Mouse (Mus musculus) myocyte (in vitro differentiated cells): ENCODE results near the gene Tpsb2.

ENCODE experiments used
- CEBPB ChIP-seq: IDR thresholded peaks from 2 replicates; pipeline ENCODE4 v1.6.1; 2011; ENCODE audit warnings: mild to moderate bottlenecking, moderate library complexity; ENCODE audit not compliant: poor library complexity, insufficient read depth, severe bottlenecking
- E2F4 ChIP-seq: IDR thresholded peaks from one replicate; pipeline ENCODE4 v1.6.1; 2011; ENCODE audit warnings: mild to moderate bottlenecking, control low read depth, moderate library complexity; ENCODE audit not compliant: insufficient read depth
- MAX ChIP-seq: IDR thresholded peaks from one replicate; pipeline ENCODE4 v1.6.1; 2011; ENCODE audit warnings: low read depth, mild to moderate bottlenecking, control low read depth
- MYOD1 ChIP-seq, 3 experiments: IDR thresholded peaks; one replicate each; pipeline ENCODE4 v1.6.1; 2011; ENCODE audit warnings: control low read depth in 2 of 3, low read depth in 2 of 3, mild to moderate bottlenecking in 2 of 3, moderate library complexity in 1 of 3; ENCODE audit not compliant: insufficient read length in 2 of 3, control insufficient read depth in 1 of 3
- MYOG ChIP-seq, 3 experiments: IDR thresholded peaks; one replicate each; pipeline ENCODE4 v1.6.1; 2011; ENCODE audit warnings: control low read depth in 2 of 3, low read depth in 2 of 3, mild to moderate bottlenecking in 2 of 3; ENCODE audit not compliant: insufficient read length in 2 of 3, control insufficient read depth in 1 of 3, insufficient read depth in 1 of 3
- POLR2A ChIP-seq: IDR thresholded peaks from one replicate; pipeline ENCODE4 v1.6.1; 2011; ENCODE audit warnings: low read depth, mild to moderate bottlenecking, control low read depth, moderate library complexity; ENCODE audit not compliant: insufficient read length
- POLR2AphosphoS2 ChIP-seq: IDR thresholded peaks from one replicate; pipeline ENCODE4 v1.6.1; 2011; ENCODE audit warnings: low read depth, control low read depth; ENCODE audit not compliant: insufficient read length
- REST ChIP-seq: IDR thresholded peaks from one replicate; pipeline ENCODE4 v1.6.1; 2011; ENCODE audit warnings: mild to moderate bottlenecking, control low read depth, moderate library complexity; ENCODE audit not compliant: insufficient read depth, insufficient read length
- SRF ChIP-seq: IDR thresholded peaks from one replicate; pipeline ENCODE4 v1.6.1; 2011; ENCODE audit warnings: low read depth; ENCODE audit not compliant: control insufficient read depth, insufficient read length
- TCF12 ChIP-seq: IDR thresholded peaks from one replicate; pipeline ENCODE4 v1.6.1; 2011; ENCODE audit warnings: mild to moderate bottlenecking, control low read depth; ENCODE audit not compliant: poor library complexity, insufficient read depth, severe bottlenecking
- USF1 ChIP-seq: IDR thresholded peaks from one replicate; pipeline ENCODE4 v1.6.1; 2011; ENCODE audit warnings: low read depth, mild to moderate bottlenecking, control low read depth, moderate library complexity

GRCm38 (mm10) chr17:25415421-25415913, 49.4 kb downstream of the Tpsb2 start:
- no peak for TF ChIP-seq POLR2AphosphoS2
- TF ChIP-seq POLR2A = no peak
- TF ChIP-seq USF1 = no peak
- TF ChIP-seq TCF12 = no peak
- no peak for TF ChIP-seq CEBPB
- no peak for TF ChIP-seq E2F4
- TF ChIP-seq MYOG (IDR thresholded peaks at IDR 0.05; ENCODE audit: control insufficient read depth in 1 of 3, insufficient read depth in 1 of 3, insufficient read length in 2 of 3, low read depth in 2 of 3) = peak in 2 of 3 experiments; percentile 7 to 53
- TF ChIP-seq REST = no peak
- peak in 1 of 3 experiments; percentile 47 for TF ChIP-seq MYOD1 (IDR thresholded peaks at IDR 0.05; ENCODE audit: control insufficient read depth in 1 of 3, insufficient read length in 2 of 3, low read depth in 2 of 3)
- no peak for TF ChIP-seq SRF
- TF ChIP-seq MAX = no peak
